Mouse (Mus musculus): ENCODE measurements at regions not wholly inside any gene's neighbourhood (a gene's known extent, or its start where the extent isn't known, plus 50 kb on each side); places are given as distances from the start of the nearest gene placed in this dataset.

DNA sequence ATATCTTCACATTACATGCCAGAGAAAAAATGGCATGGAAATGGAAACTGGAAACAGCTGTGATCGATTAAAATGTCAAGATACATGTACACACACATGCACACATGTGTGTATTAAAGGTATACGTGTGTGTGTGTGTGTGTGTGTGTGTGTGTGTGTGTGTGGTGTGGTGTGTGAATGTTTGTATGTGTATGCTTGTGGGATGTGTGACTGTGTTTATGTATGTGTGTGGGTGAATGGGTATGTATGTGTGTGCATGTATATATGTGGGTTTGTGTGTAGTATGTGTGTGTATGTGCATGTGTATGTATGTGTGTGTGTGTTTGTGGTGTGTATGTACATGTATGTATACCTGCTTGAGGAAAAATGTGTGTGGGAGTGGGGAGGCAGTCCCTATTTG, 441.4 kb upstream of the Fam241a start:
- no peak for TF ChIP-seq CTCF (IDR thresholded peaks at IDR 0.05)
- no peak for TF ChIP-seq EP300 (IDR thresholded peaks at IDR 0.05)

Data from lung, postnatal 0 days (tissue).